Mouse (Mus musculus): ENCODE results near the gene Cdk5. TPM values are rescaled to one million over a fixed set of nuclear protein-coding genes. Genes with fewer than 3 reads are reported as not detected.
A peak's percentile ranks its signal among the peaks of the same experiment; 100 is the strongest.

The Cdk5 gene
- polyA plus RNA-seq, 1 experiment, result 159 TPM

DNA sequence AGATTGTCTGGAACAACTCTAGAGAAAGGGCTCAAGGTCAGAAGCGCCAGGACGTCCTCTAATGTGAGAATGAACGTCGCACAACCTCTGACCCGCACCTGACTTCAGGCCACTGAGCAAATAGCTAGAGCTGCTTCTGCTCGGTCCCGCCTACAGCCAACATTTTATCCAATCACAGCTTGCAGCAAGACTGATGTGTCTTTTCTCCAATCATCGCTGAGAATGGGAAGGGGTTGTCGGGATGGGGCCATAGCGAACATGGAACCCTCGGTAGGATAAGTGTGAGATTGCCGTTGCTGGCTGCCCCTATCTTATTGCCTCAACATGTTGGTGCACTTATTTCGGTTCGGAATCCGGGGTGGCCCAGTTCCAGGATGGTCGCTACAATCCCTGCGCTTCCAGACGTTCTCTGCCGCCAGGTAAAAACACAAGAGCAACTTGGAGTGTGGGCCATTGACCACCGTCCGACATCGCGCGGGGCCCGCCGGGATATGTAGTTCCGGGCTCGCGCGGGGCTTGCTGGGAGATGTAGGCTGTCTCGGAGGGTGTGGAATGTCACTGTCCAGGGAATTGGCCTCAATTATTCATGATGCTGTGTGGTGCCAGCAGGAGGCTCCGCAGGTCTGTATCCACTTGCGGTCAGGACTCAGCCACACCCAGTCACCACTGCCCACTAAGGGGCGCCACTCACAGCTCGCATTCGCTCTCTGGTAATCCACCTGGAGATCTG is 29.0 kb downstream of the Cdk5 start:
- DNase-seq (ENCODE audit: low read depth), result peak; percentile 99
- TF ChIP-seq POLR2A (IDR thresholded peaks at IDR 0.05; ENCODE audit: borderline replicate concordance, extremely low read depth, insufficient read depth, insufficient read length, poor library complexity, severe bottlenecking), result 0 out of 2 replicates have a peak, but pooled peaks have one; percentile 26
- TF ChIP-seq CTCF (IDR thresholded peaks at IDR 0.05; ENCODE audit: borderline replicate concordance, extremely low read depth, insufficient read depth, insufficient read length), result peak; percentile 70

DNA sequence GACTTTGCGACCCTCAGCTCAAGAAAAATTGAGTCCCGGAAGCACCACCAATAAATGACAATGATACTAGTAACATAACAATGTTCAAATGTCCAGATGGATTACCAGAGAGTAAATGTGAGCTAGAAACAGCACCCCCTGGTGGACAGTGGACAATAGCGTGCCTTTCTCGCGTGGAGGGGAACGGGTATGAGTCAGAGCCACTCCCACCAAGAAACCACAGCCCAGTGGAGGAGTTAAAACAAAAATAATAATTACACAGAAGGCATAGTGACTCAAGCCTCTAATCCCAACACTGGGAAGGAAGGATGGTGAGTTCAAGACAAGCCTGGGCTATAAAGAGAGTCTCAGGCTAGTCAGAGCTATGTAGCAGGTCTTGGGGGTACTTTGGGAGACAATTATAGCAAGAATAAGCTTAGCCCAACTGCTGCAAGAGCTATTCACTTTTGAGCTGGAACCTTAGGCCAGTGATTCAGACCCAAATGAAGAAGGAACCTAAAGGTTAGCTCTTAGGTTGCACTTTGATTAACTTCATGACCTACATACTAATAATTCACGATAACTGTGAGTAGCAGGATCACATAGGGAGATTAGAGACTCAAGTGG is 29.8 kb downstream of the Cdk5 start, which contains the start of gene Abcb8:
Abcb8 (plus strand) TSS at position 272 of the 606 bp plus-strand sequence.
- no peak for TF ChIP-seq POLR2A (IDR thresholded peaks at IDR 0.05; ENCODE audit: borderline replicate concordance, extremely low read depth, insufficient read depth, insufficient read length, poor library complexity, severe bottlenecking)
- TF ChIP-seq CTCF (IDR thresholded peaks at IDR 0.05; ENCODE audit: borderline replicate concordance, extremely low read depth, insufficient read depth, insufficient read length), result peak; percentile 85

GRCm38 (mm10) chr5:24392724-24393123 is 30.6 kb downstream of the Cdk5 start:
- TF ChIP-seq CTCF (IDR thresholded peaks at IDR 0.05; ENCODE audit: borderline replicate concordance, extremely low read depth, insufficient read depth, insufficient read length), result no peak
- TF ChIP-seq POLR2A (IDR thresholded peaks at IDR 0.05; ENCODE audit: borderline replicate concordance, extremely low read depth, insufficient read depth, insufficient read length, poor library complexity, severe bottlenecking), result no peak
- DNase-seq (ENCODE audit: low read depth), result no peak

More for the DNA sequence above, 29.8 kb downstream of the Cdk5 start, which contains the start of gene Abcb8:
- DNase-seq (ENCODE audit: low read depth), result peak; percentile 71

DNA sequence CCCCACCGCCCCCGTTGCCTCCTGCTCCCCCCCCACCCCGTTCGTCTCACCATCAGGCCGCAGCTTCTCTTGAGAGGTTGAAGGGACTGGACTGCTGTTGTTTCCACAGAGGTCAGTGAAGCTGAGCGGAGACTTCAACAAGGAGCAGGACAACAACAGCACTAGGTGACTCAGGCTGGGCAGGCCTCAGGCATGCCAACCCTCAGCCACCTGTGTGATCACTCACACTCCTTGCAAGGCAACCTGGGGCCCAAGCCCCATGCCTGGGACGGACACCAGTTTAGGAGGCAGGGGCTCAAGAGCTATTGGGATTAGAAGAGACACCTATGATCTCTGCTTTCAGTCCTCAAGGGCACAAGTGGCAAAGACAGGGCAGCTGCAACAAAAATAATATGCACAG is 31.5 kb downstream of the Cdk5 start, which contains the start of gene Atg9b:
Atg9b (minus strand) TSS at position 280 of the 400 bp plus-strand sequence.
- TF ChIP-seq POLR2A (IDR thresholded peaks at IDR 0.05; ENCODE audit: borderline replicate concordance, extremely low read depth, insufficient read depth, insufficient read length, poor library complexity, severe bottlenecking) (no peak), CTCF (IDR thresholded peaks at IDR 0.05; ENCODE audit: borderline replicate concordance, extremely low read depth, insufficient read depth, insufficient read length) (no peak)
- DNase-seq (ENCODE audit: low read depth), result no peak

GRCm38 (mm10) chr5:24389658-24390020 is 33.7 kb downstream of the Cdk5 start:
- TF ChIP-seq CTCF (IDR thresholded peaks at IDR 0.05; ENCODE audit: borderline replicate concordance, extremely low read depth, insufficient read depth, insufficient read length) (no peak), POLR2A (IDR thresholded peaks at IDR 0.05; ENCODE audit: borderline replicate concordance, extremely low read depth, insufficient read depth, insufficient read length, poor library complexity, severe bottlenecking) (no peak)
- no peak for DNase-seq (ENCODE audit: low read depth)

DNA sequence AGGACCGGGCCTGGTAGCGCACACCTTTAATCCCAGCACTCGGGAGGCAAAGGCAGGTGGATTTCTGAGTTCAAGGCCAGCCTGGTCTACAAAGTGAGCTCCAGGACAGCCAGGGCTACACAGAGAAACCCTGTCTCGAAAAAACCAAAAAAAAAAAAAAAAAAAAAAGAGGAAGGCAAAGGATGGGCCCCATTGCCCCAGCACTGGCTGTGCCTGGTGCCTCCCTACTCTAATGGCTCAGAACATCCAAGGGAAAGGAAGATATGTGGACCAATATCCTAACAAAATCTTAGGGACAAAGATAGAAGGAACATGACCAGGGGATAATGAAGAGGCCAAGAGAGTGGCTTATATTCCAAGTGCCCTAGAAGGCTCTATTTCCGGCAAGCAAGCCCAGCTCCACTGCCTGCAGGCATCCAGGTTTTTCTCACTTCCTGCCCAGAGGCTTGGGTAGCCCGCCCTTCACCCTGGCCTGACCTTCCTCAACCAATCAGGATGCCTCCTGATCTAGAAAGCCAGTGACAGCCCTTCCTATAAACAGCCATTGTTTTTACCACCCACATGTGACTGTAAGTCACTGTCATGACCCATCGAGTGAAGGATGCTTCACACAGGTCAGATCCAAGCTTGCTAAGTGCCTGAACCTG is 34.2 kb downstream of the Cdk5 start:
- DNase-seq (ENCODE audit: low read depth), result peak; percentile 30
- TF ChIP-seq CTCF (IDR thresholded peaks at IDR 0.05; ENCODE audit: borderline replicate concordance, extremely low read depth, insufficient read depth, insufficient read length), result no peak

DNA sequence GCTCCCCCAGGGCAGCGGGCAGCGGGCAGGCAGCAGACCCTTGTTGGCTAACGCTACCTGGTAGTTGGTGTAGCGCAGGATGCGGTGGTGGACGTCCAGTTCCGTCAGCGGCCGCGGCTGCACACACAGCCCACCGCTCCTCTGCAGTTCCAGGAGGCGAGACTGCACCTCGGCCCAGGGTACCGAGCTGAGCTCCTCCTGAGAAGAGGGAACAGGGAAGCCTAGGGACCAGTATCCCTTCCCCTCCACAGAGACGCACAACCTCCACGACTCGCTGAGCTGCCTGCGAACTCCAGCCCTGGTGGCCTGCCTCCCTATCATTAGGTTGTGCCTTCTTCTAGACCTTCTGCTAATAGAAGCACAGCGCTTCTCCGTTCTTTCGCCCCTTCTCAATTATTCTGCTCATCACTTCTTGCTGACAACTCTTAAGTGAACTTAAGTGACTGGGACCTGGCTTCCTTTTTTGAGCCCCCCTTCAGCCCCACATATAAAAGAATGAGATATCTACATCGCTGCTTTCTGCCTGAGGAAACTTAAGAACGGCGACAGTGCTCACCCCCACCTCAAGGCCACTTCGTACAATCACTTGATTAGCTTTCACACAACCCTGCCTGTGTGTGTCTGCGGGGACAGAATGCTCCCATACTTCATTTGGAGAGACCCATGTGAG is 34.9 kb downstream of the Cdk5 start:
- peak; percentile 13 for DNase-seq (ENCODE audit: low read depth)
- no peak for TF ChIP-seq CTCF (IDR thresholded peaks at IDR 0.05; ENCODE audit: borderline replicate concordance, extremely low read depth, insufficient read depth, insufficient read length)
- TF ChIP-seq POLR2A (IDR thresholded peaks at IDR 0.05; ENCODE audit: borderline replicate concordance, extremely low read depth, insufficient read depth, insufficient read length, poor library complexity, severe bottlenecking), result no peak

DNA sequence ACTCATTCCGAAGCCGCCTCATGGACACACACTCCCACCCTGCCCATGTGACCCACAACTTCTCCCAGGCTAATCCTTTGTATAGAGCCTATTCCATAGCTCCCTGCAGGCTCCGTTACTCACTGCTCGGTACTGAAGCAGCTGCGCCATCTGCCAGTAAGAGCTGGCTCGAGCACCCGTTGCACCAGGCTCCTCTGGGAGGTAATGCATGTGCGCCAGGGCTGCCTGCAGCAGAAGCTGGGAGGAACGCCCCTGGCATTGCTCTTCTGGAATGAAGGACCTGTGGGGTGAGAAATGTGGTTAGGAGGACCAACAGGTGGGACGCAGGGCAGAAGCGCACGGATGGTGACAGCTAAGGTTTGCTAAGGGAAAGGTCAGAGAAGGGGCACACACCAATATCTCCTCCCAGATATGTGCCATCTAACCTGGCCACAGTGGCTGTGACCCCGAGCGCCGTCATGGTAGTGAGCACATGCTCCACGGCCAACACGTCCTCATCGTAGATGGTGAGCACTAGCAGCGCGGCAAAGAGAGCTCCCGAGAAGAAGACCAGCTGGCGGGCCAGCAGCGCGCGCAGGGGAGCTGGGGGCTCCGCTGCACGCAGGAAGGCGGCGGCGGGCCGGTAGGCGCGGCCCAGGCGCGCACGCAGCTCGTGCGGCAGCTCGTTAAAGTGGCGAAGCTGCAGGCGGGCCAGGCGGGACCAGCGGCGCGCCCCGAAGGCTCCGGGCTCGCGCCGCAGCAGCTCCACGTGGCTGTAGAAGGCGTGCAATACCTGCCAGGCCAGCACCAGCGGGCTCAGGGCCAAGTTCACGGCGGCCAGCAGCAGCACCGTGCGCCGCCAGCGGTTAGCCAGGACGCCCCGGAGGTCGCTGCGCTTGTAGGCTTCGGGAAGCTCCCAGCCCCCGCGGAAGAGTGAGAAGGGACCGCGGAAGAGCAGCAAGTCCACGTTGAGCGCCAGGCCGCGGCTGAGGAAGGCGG is 35.8 kb downstream of the Cdk5 start:
- TF ChIP-seq POLR2A (IDR thresholded peaks at IDR 0.05; ENCODE audit: borderline replicate concordance, extremely low read depth, insufficient read depth, insufficient read length, poor library complexity, severe bottlenecking), result no peak
- peak; percentile 33; the same call in 1 of the 2 replicates for TF ChIP-seq CTCF (IDR thresholded peaks at IDR 0.05; ENCODE audit: borderline replicate concordance, extremely low read depth, insufficient read depth, insufficient read length)
- peak; percentile 90 for DNase-seq (ENCODE audit: low read depth)

DNA sequence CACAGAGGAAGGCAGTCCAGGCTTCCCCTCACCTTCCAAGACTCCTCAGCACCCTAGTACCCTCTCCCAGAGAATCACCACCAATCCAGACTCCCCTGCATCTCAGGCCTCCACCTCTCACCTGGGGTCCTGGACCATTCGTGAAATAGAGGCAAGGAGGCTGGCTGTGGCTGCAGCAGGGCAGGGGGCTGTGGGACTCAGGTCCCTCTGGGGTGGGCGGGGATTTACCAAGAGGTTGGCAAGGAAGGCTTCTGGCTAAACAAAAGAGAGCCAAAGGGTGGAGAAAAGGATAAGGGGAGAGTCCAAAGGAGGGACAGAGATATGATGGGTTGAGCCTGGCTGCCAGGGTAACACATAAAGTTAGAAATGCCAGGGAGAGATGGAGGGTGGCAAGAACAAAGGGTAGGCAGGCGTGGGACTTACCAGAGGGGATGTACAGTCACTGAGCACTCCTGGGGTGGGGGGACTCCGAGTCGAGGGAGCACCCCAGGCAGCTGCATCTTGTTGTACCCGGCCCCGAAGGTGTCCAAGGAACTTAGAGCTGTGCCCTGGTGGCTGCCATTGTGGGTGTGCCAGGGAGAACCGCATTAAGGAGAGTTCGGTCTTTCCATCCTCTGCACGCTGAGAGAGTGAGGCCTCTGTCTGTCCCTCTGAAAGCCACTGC is 37.3 kb downstream of the Cdk5 start:
- no peak for TF ChIP-seq POLR2A (IDR thresholded peaks at IDR 0.05; ENCODE audit: borderline replicate concordance, extremely low read depth, insufficient read depth, insufficient read length, poor library complexity, severe bottlenecking)
- no peak for DNase-seq (ENCODE audit: low read depth)

GRCm38 (mm10) chr5:24385374-24385773 is 38.0 kb downstream of the Cdk5 start:
- TF ChIP-seq CTCF (IDR thresholded peaks at IDR 0.05; ENCODE audit: borderline replicate concordance, extremely low read depth, insufficient read depth, insufficient read length) (no peak), POLR2A (IDR thresholded peaks at IDR 0.05; ENCODE audit: borderline replicate concordance, extremely low read depth, insufficient read depth, insufficient read length, poor library complexity, severe bottlenecking) (no peak)
- DNase-seq (ENCODE audit: low read depth), result no peak

Measured in brain, embryonic 14.5 days (tissue).